Mouse (Mus musculus) liver, embryonic 13.5 days (tissue): ENCODE measurements around the gene Mrpl42. TPM values are rescaled to one million over a fixed set of nuclear protein-coding genes. Genes with fewer than 3 reads are reported as not detected.

Experiments
- ATAC-seq: fragments of 200-750 bp; cut with Nextera tagmentation; 2 replicates; pipeline ENCODE4 v1.8.0; 2017; ENCODE audit warnings: low read depth, mild to moderate bottlenecking, moderate number of reproducible peaks, moderate library complexity
- DNase-seq: peaks from one replicate; pipeline ENCODE4 v3.0.0; 2022
- H3K27ac ChIP-seq: fragments of 300-500 bp; sonication (generic); 2 replicates; pipeline ENCODE4 v1.5.1; 2015; ENCODE audit warnings: moderate library complexity, mild to moderate bottlenecking, inconsistent platforms
- H3K27me3 ChIP-seq: fragments of 300-500 bp; sonication (generic); 2 replicates; pipeline ENCODE4 v1.6.1; 2015; ENCODE audit warnings: mild to moderate bottlenecking, inconsistent platforms
- H3K36me3 ChIP-seq: fragments of 300-500 bp; sonication (generic); 2 replicates; pipeline ENCODE4 v1.6.1; 2015; ENCODE audit warnings: mild to moderate bottlenecking, inconsistent platforms
- H3K4me1 ChIP-seq: fragments of 300-500 bp; sonication (generic); replicated peaks from 2 replicates; pipeline ENCODE4 v1.6.1; 2015; ENCODE audit warnings: inconsistent platforms
- H3K4me2 ChIP-seq: fragments of 300-500 bp; sonication (generic); 2 replicates; pipeline ENCODE4 v1.6.1; 2015; ENCODE audit warnings: inconsistent platforms, mild to moderate bottlenecking, moderate library complexity
- H3K4me3 ChIP-seq: fragments of 300-500 bp; sonication (generic); replicated peaks from 2 replicates; pipeline ENCODE4 v1.5.1; 2015; ENCODE audit warnings: mild to moderate bottlenecking, inconsistent platforms
- H3K9ac ChIP-seq: fragments of 300-500 bp; sonication (generic); 2 replicates; pipeline ENCODE4 v1.6.1; 2015; ENCODE audit warnings: mild to moderate bottlenecking, inconsistent platforms
- H3K9me3 ChIP-seq: fragments of 300-500 bp; sonication (generic); replicated peaks from 2 replicates; pipeline ENCODE4 v1.6.1; 2016; ENCODE audit warnings: inconsistent platforms
- WGBS: fragments of 180-500 bp; shearing (Covaris S2); methylation state at CpG from one replicate; pipeline ENCODE4 v1.1.7; 2015; ENCODE audit not compliant: insufficient replicate concordance; 5-methylcytosine and 5-hydroxymethylcytosine counted together
- polyA plus RNA-seq: library from polyadenylated mRNA; unstranded; fragments of >200 nt; fragmentation: Nextera tagmentation; extraction: Ambion mirVana; gene quantifications from 2 replicates; pipeline ENCODE4 v1.2.1, GENCODE M21; 2015

The Mrpl42 gene
- polyA plus RNA-seq, 1 experiment from 2014 or later = 255 TPM

DNA sequence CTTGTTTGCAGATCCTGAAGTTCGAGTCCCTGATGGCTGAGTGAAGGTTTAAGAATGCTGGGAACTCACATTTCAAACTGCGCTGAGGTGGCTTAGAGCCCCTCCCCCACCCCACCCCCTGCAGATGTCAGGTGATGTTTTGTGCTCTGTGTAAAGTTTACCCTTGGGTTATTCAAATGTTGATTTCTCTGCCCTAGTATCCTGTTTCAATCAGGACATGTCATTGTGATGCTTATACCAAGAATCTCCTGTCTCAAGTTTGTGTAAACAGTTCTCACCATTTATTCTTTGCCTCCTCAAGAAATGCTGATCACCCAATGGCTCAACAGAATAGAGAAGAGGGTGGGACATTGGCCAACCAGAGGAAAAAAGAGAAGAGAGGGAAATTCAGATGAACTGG lies 45.6 kb downstream of the Mrpl42 start:
- Histone ChIP-seq H3K27me3 (no peaks in the 10 kb centered on the region), H3K27ac (no peak overlapping the region), H3K4me2 (no peak overlapping the region), H3K36me3 (no peaks in the 10 kb centered on the region), H3K9ac (no peak overlapping the region), H3K9me3 (no peaks in the 10 kb centered on the region), H3K4me3 (no peak overlapping the region), H3K4me1 (no peaks in the 10 kb centered on the region)
- ATAC-seq = no peak
- 48% methylated on average over 2 of the region's 2 CpGs for WGBS
- no peak for DNase-seq

DNA sequence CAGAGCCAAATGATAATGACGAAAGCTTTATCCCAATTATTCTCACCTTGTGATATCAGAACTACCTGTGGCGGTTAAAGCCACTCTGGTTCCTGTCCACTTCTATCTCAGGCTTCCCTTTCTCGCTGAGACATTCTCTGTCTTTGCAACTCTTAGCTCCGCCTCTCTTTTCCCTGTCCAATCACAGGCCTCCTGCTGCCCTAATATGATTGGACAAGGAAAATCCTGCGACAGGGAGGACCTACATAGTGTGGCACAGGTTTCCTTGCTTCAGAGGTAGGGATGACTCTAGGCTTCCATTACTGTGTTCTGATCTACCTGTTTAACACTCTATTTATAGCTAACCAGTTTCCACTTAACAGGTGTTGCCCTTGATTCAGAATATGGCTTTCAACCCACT lies 48.5 kb downstream of the Mrpl42 start:
- Histone ChIP-seq H3K27ac (no peak overlapping the region), H3K27me3 (no peaks in the 10 kb centered on the region), H3K36me3 (no peaks in the 10 kb centered on the region), H3K9me3 (no peaks in the 10 kb centered on the region), H3K9ac (no peak overlapping the region), H3K4me3 (no peak overlapping the region), H3K4me1 (no peaks in the 10 kb centered on the region), H3K4me2 (no peak overlapping the region)
- ATAC-seq (no peak), DNase-seq (no peak)
- WGBS = 63% methylated on average over 5 of the region's 5 CpGs

DNA sequence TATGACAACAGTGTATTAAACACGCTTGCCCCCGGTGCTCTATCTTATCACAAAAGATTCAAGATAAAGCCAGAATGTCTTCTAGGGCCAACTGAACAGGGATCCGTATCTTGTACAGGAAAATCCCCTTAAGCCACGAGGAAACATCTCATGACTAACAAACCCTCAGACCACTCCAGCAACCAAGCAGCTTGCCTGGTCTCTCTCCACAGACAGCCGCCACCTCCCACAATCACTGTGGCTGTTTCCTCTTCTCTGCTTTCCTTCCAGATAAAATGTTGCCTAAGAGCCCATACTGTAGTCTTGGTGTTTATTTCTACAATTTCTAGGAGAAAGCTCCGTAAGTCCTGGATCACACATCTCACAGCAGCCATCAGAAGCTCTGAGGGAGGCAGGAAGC lies 52.7 kb downstream of the Mrpl42 start:
- ATAC-seq (no peak), DNase-seq (no peak)
- Histone ChIP-seq H3K36me3 (no peaks in the 10 kb centered on the region), H3K4me1 (no peaks in the 10 kb centered on the region), H3K27me3 (no peaks in the 10 kb centered on the region), H3K9ac (no peak overlapping the region), H3K27ac (no peak overlapping the region), H3K4me2 (no peak overlapping the region), H3K4me3 (no peak overlapping the region), H3K9me3 (no peaks in the 10 kb centered on the region)
- 31% methylated on average over 6 of the region's 6 CpGs for WGBS

DNA sequence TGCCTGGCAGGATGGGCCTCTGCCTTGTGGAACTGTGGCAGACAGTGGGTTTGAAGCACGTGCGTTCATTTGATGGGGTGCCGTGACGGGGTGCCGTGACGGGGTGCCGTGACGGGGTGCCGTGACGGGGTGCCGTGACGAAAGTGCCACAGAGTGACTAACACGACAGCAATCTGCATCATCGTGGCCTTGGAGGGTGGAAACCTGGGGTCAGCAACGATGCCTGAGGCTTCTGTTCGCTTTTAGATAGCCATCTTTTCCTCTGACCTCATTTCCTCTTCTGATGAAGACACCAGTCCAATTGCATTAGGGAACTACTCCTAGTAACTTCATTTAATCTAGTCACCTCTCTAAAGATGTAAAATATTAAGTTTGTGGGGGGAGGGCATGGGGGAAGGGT lies 53.8 kb downstream of the Mrpl42 start:
- H3K4me2 ChIP-seq = no peak overlapping the region
- no peaks in the 10 kb centered on the region for H3K9me3 ChIP-seq
- no peaks in the 10 kb centered on the region for H3K36me3 ChIP-seq
- no peak overlapping the region for H3K4me3 ChIP-seq
- no peak for ATAC-seq
- H3K27me3 ChIP-seq = no peaks in the 10 kb centered on the region
- no peak overlapping the region for H3K9ac ChIP-seq
- WGBS = 64% methylated on average over 16 of the region's 16 CpGs
- no peaks in the 10 kb centered on the region for H3K4me1 ChIP-seq
- DNase-seq = no peak
- H3K27ac ChIP-seq = no peak overlapping the region

DNA sequence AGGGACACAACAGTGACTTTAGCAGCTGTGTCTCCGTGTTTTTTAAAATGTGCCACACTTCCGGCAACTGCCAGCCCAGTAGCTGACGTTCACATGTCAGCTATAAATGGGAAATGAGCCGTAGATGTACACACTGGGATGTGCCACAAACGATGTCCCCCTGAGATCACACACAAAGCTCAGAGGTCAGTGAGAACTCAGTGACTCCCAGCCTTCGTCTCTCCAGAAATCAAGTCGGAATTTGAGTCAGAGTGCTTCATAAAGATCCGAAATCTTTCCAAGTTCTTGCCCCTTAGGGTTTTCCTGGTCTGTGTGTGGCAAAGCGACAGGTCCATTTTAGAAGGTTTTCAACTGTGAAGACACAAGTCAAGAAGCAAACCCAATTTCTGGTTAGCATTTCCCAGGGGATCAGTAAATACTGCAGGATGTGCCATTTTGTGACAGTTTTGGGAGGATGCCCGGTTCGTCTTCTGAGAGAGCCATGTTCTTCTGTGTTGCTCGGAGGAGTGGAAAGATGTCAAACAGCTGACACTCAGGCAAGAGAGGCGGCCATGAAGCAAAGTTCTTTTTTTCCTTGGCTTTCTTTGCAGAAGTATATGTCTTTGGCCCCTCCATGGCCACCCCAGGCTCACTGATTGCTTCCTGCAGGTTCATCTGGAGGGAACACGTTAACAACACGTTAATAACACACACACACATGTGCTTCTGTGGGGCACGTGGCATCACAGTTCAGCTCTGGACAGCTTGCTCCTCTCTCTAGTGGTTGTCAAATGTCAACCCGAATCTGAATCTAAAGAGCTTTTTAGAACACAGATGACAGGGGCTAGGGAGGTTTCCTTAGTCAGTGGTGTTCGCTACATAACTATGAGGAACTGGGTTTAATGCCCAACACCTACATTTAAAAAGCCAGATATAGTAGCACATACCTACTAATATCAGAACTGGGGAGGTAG lies 56.4 kb downstream of the Mrpl42 start:
- Histone ChIP-seq H3K27ac (no peak overlapping the region), H3K9ac (no peak overlapping the region), H3K36me3 (no peaks in the 10 kb centered on the region), H3K4me3 (no peak overlapping the region), H3K9me3 (no peaks in the 10 kb centered on the region), H3K4me2 (no peak overlapping the region), H3K4me1 (no peaks in the 10 kb centered on the region), H3K27me3 (no peaks in the 10 kb centered on the region)
- DNase-seq (no peak), ATAC-seq (no peak)
- 63% methylated on average over 18 of the region's 18 CpGs for WGBS

DNA sequence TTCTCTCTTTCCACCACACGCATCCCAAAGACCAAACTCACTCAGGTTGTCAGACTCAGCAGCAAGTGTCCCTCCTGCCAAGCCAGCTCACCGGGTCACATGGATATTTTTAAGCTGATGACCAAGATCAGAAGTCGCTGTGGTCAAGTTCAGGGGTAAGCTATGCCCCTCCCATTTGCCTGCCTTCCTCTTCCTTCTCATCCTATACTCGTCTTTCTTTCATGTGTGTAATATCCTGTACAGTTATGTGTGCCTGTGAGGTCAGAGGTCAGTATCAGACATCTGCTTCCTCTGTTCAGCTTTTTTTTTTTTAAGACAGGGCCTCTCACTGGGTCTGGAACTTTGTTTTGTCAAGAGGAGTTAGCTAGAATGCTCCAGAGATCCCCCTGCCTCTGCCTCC lies 59.4 kb downstream of the Mrpl42 start:
- no peaks in the 10 kb centered on the region for H3K4me1 ChIP-seq
- H3K27me3 ChIP-seq = no peaks in the 10 kb centered on the region
- no peak overlapping the region for H3K4me3 ChIP-seq
- no peak overlapping the region for H3K4me2 ChIP-seq
- H3K36me3 ChIP-seq = no peaks in the 10 kb centered on the region
- no peak overlapping the region for H3K9ac ChIP-seq
- DNase-seq (no peak), ATAC-seq (no peak)
- no peak overlapping the region for H3K27ac ChIP-seq
- WGBS = 43% methylated on average over 4 of the region's 4 CpGs
- H3K9me3 ChIP-seq = no peaks in the 10 kb centered on the region

DNA sequence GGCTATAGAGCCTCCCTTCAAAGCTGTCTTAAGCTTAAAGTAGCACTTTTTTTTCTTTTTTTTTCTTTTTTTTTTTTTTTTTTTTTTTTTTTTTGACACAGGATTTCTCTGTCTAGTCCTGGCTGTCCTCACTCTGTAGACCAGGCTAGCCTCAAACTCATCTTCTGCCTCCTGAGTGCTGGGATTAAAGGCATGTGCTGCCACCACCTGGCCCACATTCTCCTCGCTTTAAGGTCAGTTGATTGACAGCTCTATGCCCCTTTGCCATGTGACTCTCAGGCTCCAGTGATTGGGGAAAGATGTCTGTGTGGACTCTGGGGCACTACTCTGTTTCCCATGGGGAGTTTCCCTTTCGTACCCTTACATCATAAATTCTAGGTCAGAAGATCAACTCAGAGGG lies 61.2 kb downstream of the Mrpl42 start:
- Histone ChIP-seq H3K9me3 (no peaks in the 10 kb centered on the region), H3K4me3 (no peak overlapping the region), H3K4me2 (no peak overlapping the region), H3K27me3 (no peaks in the 10 kb centered on the region), H3K27ac (no peak overlapping the region), H3K36me3 (no peaks in the 10 kb centered on the region), H3K4me1 (no peaks in the 10 kb centered on the region), H3K9ac (no peak overlapping the region)
- ATAC-seq = no peak
- no peak for DNase-seq
- WGBS = 46% methylated on average over 2 of the region's 2 CpGs

DNA sequence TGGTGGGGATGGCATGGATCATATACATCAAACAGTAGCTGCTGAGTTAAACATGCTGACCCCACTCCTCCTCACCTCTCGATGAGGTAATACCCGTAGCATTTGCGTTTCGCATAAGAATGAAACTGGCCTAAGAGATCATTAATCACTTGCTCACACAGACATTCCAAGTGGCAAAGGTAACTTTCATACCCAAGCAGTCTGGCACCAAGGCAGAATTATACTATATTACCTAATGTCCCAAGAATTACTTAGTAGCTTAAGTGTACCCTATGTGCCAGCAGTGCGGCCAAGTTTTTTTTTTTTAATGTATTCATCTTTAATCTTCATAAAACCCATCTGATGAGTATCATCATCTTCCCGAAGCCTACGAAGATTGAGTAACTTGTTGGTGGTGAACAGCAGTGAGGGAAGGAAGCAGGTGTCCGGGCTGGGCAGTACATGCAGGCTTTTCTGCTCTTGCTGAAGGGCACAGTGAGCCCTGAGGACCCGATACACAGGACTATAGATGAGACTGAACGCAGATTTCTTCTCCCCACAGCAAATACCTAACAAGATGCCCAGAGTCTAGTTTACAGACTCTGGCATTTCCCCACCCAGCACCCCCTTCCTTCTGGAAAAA lies 61.9 kb downstream of the Mrpl42 start:
- H3K4me2 ChIP-seq = no peak overlapping the region

DNA sequence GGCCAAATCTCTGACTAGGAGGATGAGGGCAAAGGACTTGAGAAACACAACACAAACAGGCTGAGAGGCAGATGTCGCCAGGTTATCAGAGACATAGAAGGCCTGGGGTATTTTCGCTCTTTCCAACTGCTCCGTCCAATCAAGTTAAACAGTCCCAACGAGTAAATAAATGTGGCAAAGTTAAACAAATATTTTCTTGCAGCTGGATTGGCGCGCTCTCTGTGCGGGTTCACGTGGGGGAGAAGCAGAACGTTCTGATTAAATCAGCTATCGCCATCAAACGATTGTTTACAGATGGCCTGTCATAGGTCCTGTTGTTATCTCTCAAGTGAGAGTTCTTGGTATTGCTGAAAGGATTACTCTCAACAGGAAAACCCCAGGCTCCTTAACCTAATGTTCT lies 62.8 kb downstream of the Mrpl42 start:
- Histone ChIP-seq H3K4me1 (no peaks in the 10 kb centered on the region), H3K36me3 (no peaks in the 10 kb centered on the region), H3K9ac (no peak overlapping the region), H3K4me3 (no peak overlapping the region), H3K27me3 (no peaks in the 10 kb centered on the region), H3K4me2 (no peak overlapping the region), H3K9me3 (no peaks in the 10 kb centered on the region), H3K27ac (no peak overlapping the region)
- ATAC-seq (no peak), DNase-seq (no peak)
- 27% methylated on average over 11 of the region's 11 CpGs for WGBS

More for the DNA sequence above, 61.9 kb downstream of the Mrpl42 start:
- Histone ChIP-seq H3K27me3 (no peaks in the 10 kb centered on the region), H3K9ac (no peak overlapping the region), H3K27ac (no peak overlapping the region), H3K4me1 (no peaks in the 10 kb centered on the region), H3K9me3 (no peaks in the 10 kb centered on the region), H3K36me3 (no peaks in the 10 kb centered on the region), H3K4me3 (no peak overlapping the region)
- 65% methylated on average over 10 of the region's 10 CpGs for WGBS
- ATAC-seq = no peak
- no peak for DNase-seq

Other genes with a start within 250 kb of the Mrpl42 start
- gene Cradd, start 177.8 kb downstream of the Mrpl42 start, polyA plus RNA-seq = 3.3 and 4.8 TPM in 2 replicates
- gene Socs2, start 84.8 kb downstream of the Mrpl42 start, polyA plus RNA-seq = 6.9 and 8.1 TPM in 2 replicates
- 183 and 200 TPM in 2 replicates for gene Ube2n, start 13.2 kb upstream of the Mrpl42 start, polyA plus RNA-seq
- 81.7 and 96.5 TPM in 2 replicates for gene Nudt4, start 62.2 kb upstream of the Mrpl42 start, polyA plus RNA-seq
- gene Anapc15-ps, start 171.5 kb upstream of the Mrpl42 start, polyA plus RNA-seq = not detected in 2 replicates